Mouse (Mus musculus) midbrain, embryonic 13.5 days (tissue): ENCODE measurements at regions not wholly inside any gene's neighbourhood (a gene's known extent, or its start where the extent isn't known, plus 50 kb on each side); places are given as distances from the start of the nearest gene placed in this dataset.

Source experiments
- ATAC-seq: fragments of 200-750 bp; cut with Nextera tagmentation; 2 replicates; pipeline ENCODE4 v1.8.0; 2017; ENCODE audit warnings: mild to moderate bottlenecking, moderate TSS enrichment, moderate library complexity
- H3K27ac ChIP-seq: fragments of 300-500 bp; sonication (generic); 2 replicates; pipeline ENCODE4 v1.5.1; 2015; ENCODE audit warnings: inconsistent platforms, mild to moderate bottlenecking, moderate library complexity
- H3K27me3 ChIP-seq: fragments of 300-500 bp; sonication (generic); 2 replicates; pipeline ENCODE4 v1.6.1; 2015; ENCODE audit warnings: mild to moderate bottlenecking, inconsistent platforms
- H3K36me3 ChIP-seq: fragments of 300-500 bp; sonication (generic); 2 replicates; pipeline ENCODE4 v1.6.1; 2015; ENCODE audit warnings: mild to moderate bottlenecking, inconsistent platforms
- H3K4me1 ChIP-seq: fragments of 300-500 bp; sonication (generic); replicated peaks from 2 replicates; pipeline ENCODE4 v1.6.1; 2015; ENCODE audit warnings: inconsistent platforms
- H3K4me2 ChIP-seq: fragments of 300-500 bp; sonication (generic); replicated peaks from 2 replicates; pipeline ENCODE4 v1.6.1; 2015; ENCODE audit warnings: moderate library complexity, mild to moderate bottlenecking, inconsistent platforms
- H3K4me3 ChIP-seq: fragments of 300-500 bp; sonication (generic); replicated peaks from 2 replicates; pipeline ENCODE4 v1.5.1; 2015; ENCODE audit warnings: mild to moderate bottlenecking, inconsistent platforms
- H3K9ac ChIP-seq: fragments of 300-500 bp; sonication (generic); replicated peaks from 2 replicates; pipeline ENCODE4 v1.6.1; 2015; ENCODE audit warnings: mild to moderate bottlenecking, inconsistent platforms
- H3K9me3 ChIP-seq: fragments of 300-500 bp; sonication (generic); 2 replicates; pipeline ENCODE4 v1.6.1; 2016; ENCODE audit warnings: mild to moderate bottlenecking, inconsistent platforms
- WGBS: fragments of 180-500 bp; shearing (Covaris S2); methylation state at CpG from one replicate; pipeline ENCODE4 v1.1.7; 2015; 5-methylcytosine and 5-hydroxymethylcytosine counted together

DNA sequence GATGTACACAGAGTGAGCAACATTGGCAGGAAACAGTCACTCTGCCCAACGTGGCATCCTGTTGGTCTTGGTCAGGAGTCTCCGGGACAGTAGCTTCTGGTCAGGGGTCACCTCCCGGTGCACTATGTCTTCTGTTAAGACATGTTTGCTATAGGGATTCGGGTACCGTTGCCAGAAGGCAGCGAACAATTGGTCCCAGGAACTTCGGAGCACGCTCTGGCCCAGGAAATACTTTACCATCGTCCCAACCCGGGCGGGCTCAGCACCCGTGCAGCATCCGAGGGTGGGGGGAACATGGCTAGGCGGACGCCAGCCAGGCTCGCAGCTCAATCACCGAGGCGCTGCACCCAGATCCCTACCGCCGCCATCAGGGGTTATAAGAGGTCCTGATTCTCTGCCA is 80.6 kb upstream of the Adam23 start:
- H3K27me3 ChIP-seq: no peaks in the 10 kb centered on the region
- peaks cover 14% of the 10 kb centered on the region for H3K4me1 ChIP-seq
- no peaks in the 10 kb centered on the region for H3K9me3 ChIP-seq
- no peaks in the 10 kb centered on the region for H3K36me3 ChIP-seq
- no peak overlapping the region for H3K9ac ChIP-seq
- H3K4me2 ChIP-seq: no peak overlapping the region
- WGBS: 98% methylated on average over 20 of the region's 20 CpGs
- no peak overlapping the region for H3K4me3 ChIP-seq
- H3K27ac ChIP-seq: no peak overlapping the region
- ATAC-seq: no peak

DNA sequence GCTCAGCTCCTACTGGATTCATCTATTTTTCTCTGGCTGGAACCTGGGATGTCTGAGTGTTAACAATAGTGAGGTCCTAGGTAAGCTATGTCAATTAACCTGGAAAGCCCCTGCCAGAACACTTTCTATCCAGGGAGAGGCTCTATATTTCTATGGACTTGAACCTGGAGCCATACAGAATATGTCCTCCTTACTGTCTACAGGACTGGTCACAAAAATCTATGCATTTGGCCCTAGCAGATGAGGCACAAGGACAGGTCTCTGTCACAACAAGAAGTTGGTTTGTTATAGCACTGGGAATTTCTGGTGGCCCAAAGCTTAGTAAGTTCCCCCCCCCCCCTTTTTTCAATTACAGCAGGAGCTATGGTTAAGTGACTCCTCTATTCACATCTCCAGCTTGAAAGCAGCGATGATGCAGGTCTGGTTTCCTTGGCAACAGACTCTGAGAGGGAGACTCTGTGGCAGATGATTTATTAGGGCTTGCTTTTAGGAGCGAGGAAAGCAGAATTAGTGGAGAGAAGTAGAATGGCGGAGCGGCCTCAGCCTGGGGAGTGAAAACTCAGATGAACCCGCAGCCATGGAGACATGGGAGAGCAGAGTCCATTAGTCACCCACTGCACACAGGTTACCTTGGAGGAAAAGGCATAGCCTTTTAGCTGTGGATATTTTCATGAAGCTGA is 77.9 kb upstream of the Adam23 start:
- H3K4me3 ChIP-seq: no peak overlapping the region
- ATAC-seq: peak; percentile 95
- H3K9ac ChIP-seq: no peak overlapping the region
- peak overlapping the region; percentile 76 for H3K27ac ChIP-seq
- H3K36me3 ChIP-seq: no peaks in the 10 kb centered on the region
- peak overlapping the region; percentile 31; the same call in 1 of the 2 replicates for H3K4me2 ChIP-seq
- WGBS: 19% methylated on average over 5 of the region's 5 CpGs
- H3K27me3 ChIP-seq: no peaks in the 10 kb centered on the region
- peaks cover 14% of the 10 kb centered on the region for H3K4me1 ChIP-seq
- no peaks in the 10 kb centered on the region for H3K9me3 ChIP-seq

- H3K27me3 ChIP-seq: no peaks in the 10 kb centered on the region
- no peaks in the 10 kb centered on the region for H3K9me3 ChIP-seq
- H3K4me1 ChIP-seq: peaks cover 14% of the 10 kb centered on the region
- 58% methylated on average over 3 of the region's 3 CpGs for WGBS
- no peak overlapping the region for H3K27ac ChIP-seq
- no peaks in the 10 kb centered on the region for H3K36me3 ChIP-seq
- no peak overlapping the region for H3K4me3 ChIP-seq
- H3K9ac ChIP-seq: no peak overlapping the region
- H3K4me2 ChIP-seq: no peak overlapping the region
- ATAC-seq: no peak
Observed at GRCm38 (mm10) chr1:63368921-63369320, 76.8 kb upstream of the Adam23 start.

GRCm38 (mm10) chr1:63369561-63369960 is 76.1 kb upstream of the Adam23 start:
- Histone ChIP-seq H3K9ac (no peak overlapping the region), H3K4me2 (no peak overlapping the region), H3K4me1 (peaks cover 14% of the 10 kb centered on the region), H3K4me3 (no peak overlapping the region), H3K36me3 (no peaks in the 10 kb centered on the region), H3K27me3 (no peaks in the 10 kb centered on the region), H3K27ac (no peak overlapping the region), H3K9me3 (no peaks in the 10 kb centered on the region)
- ATAC-seq: no peak

GRCm38 (mm10) chr1:63383110-63383509 is 62.6 kb upstream of the Adam23 start:
- no peaks in the 10 kb centered on the region for H3K36me3 ChIP-seq
- no peaks in the 10 kb centered on the region for H3K27me3 ChIP-seq
- H3K4me3 ChIP-seq: no peak overlapping the region
- ATAC-seq: no peak
- H3K4me1 ChIP-seq: 0 out of 2 replicates have a peak, but pooled peaks cover 8% of the 10 kb centered on the region
- no peak overlapping the region for H3K27ac ChIP-seq
- no peak overlapping the region for H3K4me2 ChIP-seq
- H3K9ac ChIP-seq: no peak overlapping the region
- no peaks in the 10 kb centered on the region for H3K9me3 ChIP-seq
- 82% methylated on average over 3 of the region's 3 CpGs for WGBS

- no peak for ATAC-seq
- WGBS: 79% methylated on average over 2 of the region's 2 CpGs
Observed at GRCm38 (mm10) chr1:63385116-63385515, 60.6 kb upstream of the Adam23 start.

DNA sequence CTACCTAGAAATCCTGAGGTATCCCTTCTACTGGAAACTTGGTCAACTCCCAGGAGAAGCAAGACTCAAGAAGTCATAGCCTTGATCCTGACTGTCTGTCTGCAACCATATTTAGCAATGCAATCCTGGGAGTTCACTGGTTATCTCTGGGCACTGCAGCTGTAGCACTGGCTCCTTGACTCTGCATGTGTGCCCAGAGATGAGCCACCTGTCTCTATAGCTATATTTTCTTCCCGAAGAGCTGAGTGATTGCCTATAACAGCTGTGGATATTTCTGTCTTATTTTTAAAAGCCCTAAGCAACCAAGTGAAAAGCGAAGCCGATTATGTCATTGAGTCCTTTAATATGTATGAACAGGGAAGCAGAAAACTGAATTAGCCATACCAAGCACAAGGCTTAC is 50.3 kb upstream of the Adam23 start:
- no peak for ATAC-seq
- no peak overlapping the region for H3K9ac ChIP-seq
- no peak overlapping the region for H3K4me3 ChIP-seq
- no peaks in the 10 kb centered on the region for H3K36me3 ChIP-seq
- no peak overlapping the region for H3K27ac ChIP-seq
- WGBS: 64% methylated on average over 3 of the region's 3 CpGs
- H3K4me2 ChIP-seq: no peak overlapping the region
- H3K4me1 ChIP-seq: no peaks in the 10 kb centered on the region
- no peaks in the 10 kb centered on the region for H3K9me3 ChIP-seq
- H3K27me3 ChIP-seq: no peaks in the 10 kb centered on the region

More at GRCm38 (mm10) chr1:63385116-63385515, 60.6 kb upstream of the Adam23 start:
- no peaks in the 10 kb centered on the region for H3K36me3 ChIP-seq
- H3K9ac ChIP-seq: no peak overlapping the region
- no peak overlapping the region for H3K4me2 ChIP-seq
- no peak overlapping the region for H3K4me3 ChIP-seq
- H3K27ac ChIP-seq: no peak overlapping the region
- no peaks in the 10 kb centered on the region for H3K9me3 ChIP-seq
- no peaks in the 10 kb centered on the region for H3K27me3 ChIP-seq
- H3K4me1 ChIP-seq: peaks cover 15% of the 10 kb centered on the region; the same call in 1 of the 2 replicates
